Mouse (Mus musculus) E14TG2a.4 (cell line): Measurements from ENCODE around the gene Tgfb1.

Experiments used
- CTCF ChIP-seq: conservative IDR thresholded peaks from 2 replicates; pipeline ENCODE4 v1.5.1; 2014; ENCODE audit warnings: low read length
- NANOG ChIP-seq: IDR thresholded peaks from 2 replicates; pipeline ENCODE4 v1.6.1; 2014; ENCODE audit warnings: borderline replicate concordance, low read length, mixed read lengths

DNA sequence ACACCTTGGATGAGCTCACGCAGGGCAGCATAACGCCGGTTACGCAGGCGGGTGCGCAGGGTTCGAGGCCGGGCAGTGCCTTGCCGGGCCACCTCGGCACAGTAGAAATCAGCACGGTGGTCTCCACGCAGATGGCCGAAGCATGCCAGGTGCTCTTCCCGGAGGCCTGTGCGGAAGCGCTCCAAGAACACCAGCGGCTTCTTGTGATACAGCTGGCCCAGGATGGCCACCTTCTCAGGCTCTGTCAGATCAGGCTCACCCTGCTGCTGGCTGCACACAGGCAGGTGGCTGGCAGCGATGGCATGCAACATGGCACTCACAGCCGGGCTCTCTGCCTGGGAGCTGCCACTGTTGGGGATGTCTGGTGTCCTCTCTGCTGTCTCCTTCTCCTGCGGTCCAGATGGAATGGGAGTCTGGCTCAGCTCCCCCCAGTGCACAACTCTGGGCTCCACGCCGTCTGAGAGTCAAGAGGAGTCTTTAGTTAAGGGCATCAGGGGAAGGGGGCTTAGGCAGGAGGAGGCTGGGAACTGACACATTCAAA, 29.0 kb downstream of the Tgfb1 start:
- TF ChIP-seq CTCF (no peak), NANOG (no peak)
